Mouse (Mus musculus): ENCODE measurements around the gene Gm49383. TPM values are rescaled to one million over a fixed set of nuclear protein-coding genes. Genes with fewer than 3 reads are reported as not detected.
"Not testable (repeated sequence)": the region's sequence is repeated elsewhere in the genome, so short reads cannot be mapped to it uniquely, and the experiment has no call there.

Gm49383 gene
- polyA plus RNA-seq, 1 experiment from 2014 or later: 42.2 TPM

DNA sequence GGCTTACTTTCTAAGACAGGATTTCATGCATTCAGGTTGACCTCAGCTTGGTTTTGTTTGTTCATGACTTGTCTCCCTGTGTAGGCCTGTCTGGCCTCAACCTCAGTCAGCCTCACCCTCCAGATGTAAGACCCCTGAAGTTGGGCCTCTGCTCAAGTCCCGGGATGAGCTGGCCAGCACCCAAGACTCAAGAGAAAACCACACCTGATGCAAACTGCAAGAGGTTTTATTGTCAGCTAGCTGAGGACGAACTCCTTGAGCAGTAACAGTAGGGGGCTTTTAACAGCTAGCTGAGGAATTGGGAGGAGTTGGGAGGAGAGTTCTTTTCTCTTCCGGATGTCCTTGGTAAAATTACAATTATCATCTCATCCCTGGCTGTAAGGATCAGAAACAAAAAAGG is 19.4 kb downstream of the Gm49383 start:
- DNase-seq (ENCODE audit: low spot score) (no peak), ATAC-seq (replicated peaks; ENCODE audit: low FRiP score) (no peak)
- WGBS: 90% methylated on average over 3 of the region's 3 CpGs
- no peaks in the 10 kb centered on the region for H3K9me3 ChIP-seq (ENCODE audit: control insufficient read depth, low read length)
- H3K4me3 ChIP-seq (ENCODE audit: low read depth, low read length): no peak overlapping the region
- no peak overlapping the region for H3K9ac ChIP-seq (ENCODE audit: low read length)
- no peaks in the 10 kb centered on the region for H3K27me3 ChIP-seq (ENCODE audit: control insufficient read depth, insufficient read depth, low read length)
- no peak overlapping the region for H3K4me2 ChIP-seq (ENCODE audit: low read depth, low read length, severe bottlenecking)
- H3K36me3 ChIP-seq (ENCODE audit: control insufficient read depth, insufficient read depth, low read length): no peaks in the 10 kb centered on the region; the same call in 1 of the 2 replicates
- H3K4me1 ChIP-seq (replicated peaks; ENCODE audit: control insufficient read depth, insufficient read depth, low read length): no peaks in the 10 kb centered on the region
- no peak overlapping the region for H3K27ac ChIP-seq (ENCODE audit: low read depth, low read length)

DNA sequence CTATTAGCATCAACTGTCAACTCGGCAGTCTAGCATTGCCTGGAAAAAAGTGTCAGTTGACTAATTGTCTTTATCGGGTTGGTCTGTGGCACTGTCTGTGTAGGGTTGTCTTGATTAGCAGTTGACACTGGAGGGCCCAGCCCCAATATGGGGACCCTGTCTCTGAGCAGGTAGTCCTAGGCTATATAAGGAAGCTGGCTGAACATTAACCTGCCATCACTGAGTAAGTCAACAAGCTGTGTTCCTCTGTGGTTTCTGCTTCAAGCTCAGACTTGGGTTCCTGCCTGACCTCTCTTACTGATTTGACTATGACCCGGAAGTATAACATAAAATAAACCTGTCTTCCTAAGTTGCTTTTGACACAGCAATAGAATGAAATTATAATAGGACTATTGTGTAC is 20.9 kb downstream of the Gm49383 start:
- Histone ChIP-seq H3K9ac (ENCODE audit: low read length) (no peak overlapping the region), H3K4me1 (replicated peaks; ENCODE audit: control insufficient read depth, insufficient read depth, low read length) (no peaks in the 10 kb centered on the region), H3K36me3 (ENCODE audit: control insufficient read depth, insufficient read depth, low read length) (no peaks in the 10 kb centered on the region; the same call in 1 of the 2 replicates), H3K27ac (ENCODE audit: low read depth, low read length) (no peak overlapping the region), H3K9me3 (ENCODE audit: control insufficient read depth, low read length) (no peaks in the 10 kb centered on the region), H3K27me3 (ENCODE audit: control insufficient read depth, insufficient read depth, low read length) (no peaks in the 10 kb centered on the region), H3K4me2 (ENCODE audit: low read depth, low read length, severe bottlenecking) (no peak overlapping the region), H3K4me3 (ENCODE audit: low read depth, low read length) (no peak overlapping the region)
- no peak for DNase-seq (ENCODE audit: low spot score)
- no peak for ATAC-seq (replicated peaks; ENCODE audit: low FRiP score)
- 91% methylated on average over 3 of the region's 3 CpGs for WGBS

DNA sequence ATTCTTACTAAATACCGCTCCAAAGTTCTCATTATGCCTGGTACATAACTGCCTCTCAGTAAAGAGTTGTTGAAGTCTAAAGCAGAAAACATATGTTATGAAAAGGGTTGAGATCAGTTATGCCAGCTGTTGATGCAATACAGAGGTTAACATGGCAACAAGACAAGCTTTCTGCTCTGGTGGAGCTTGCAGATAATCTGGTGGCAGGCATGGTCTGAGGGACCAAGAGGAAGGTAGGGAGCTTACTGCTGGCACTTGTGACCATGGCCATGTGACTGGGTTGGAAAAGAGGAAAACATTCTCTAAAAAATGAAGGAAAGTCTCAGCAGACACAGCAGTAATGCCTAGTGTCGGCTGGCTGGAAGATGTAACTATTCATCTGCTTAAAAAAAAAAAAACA is 25.6 kb downstream of the Gm49383 start:
- DNase-seq (ENCODE audit: low spot score): no peak
- Histone ChIP-seq H3K27me3 (ENCODE audit: control insufficient read depth, insufficient read depth, low read length) (no peaks in the 10 kb centered on the region), H3K4me2 (ENCODE audit: low read depth, low read length, severe bottlenecking) (no peak overlapping the region), H3K4me3 (ENCODE audit: low read depth, low read length) (no peak overlapping the region), H3K27ac (ENCODE audit: low read depth, low read length) (no peak overlapping the region), H3K9me3 (ENCODE audit: control insufficient read depth, low read length) (no peaks in the 10 kb centered on the region), H3K4me1 (replicated peaks; ENCODE audit: control insufficient read depth, insufficient read depth, low read length) (no peaks in the 10 kb centered on the region; the same call in 1 of the 2 replicates), H3K36me3 (ENCODE audit: control insufficient read depth, insufficient read depth, low read length) (no peaks in the 10 kb centered on the region; the same call in 1 of the 2 replicates), H3K9ac (ENCODE audit: low read length) (no peak overlapping the region)
- no peak for ATAC-seq (replicated peaks; ENCODE audit: low FRiP score)
- 89% methylated on average over 2 of the region's 2 CpGs for WGBS

DNA sequence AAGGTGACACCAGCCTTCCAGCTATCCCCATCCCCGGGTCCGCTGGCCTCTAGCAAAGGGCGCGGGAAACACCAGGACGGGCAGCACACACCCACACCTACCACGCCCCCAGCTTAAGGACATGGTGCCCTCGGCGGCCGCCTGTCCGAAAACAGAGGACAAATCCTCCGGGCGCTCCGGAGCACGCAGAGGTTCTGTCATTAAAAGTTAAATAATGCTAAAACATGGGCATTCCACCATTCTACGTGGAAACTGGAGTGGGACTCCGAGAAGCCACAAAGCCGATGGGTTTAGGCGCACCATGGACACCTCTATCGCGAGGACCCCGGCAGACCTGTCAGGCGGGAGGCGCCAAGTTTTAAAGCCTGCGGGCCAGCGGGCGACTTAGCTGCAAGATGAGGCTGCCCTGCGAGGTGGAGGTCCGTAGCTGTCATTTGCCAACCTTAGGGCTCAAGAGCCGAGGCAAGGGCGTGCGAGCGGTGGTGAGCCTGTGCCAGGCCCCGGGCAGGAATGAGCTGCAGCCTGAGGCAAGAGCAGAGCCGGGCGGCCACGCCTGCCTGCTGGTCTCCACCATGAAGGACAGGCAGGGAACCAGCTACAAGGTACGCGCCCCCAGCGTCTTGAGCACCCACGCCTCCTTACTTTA is 28.3 kb downstream of the Gm49383 start, which contains the start of gene Lrr1:
Lrr1 (plus strand) TSS at position 354 of the 646 bp plus-strand sequence.
- ATAC-seq (replicated peaks; ENCODE audit: low FRiP score): peak; percentile 94

DNA sequence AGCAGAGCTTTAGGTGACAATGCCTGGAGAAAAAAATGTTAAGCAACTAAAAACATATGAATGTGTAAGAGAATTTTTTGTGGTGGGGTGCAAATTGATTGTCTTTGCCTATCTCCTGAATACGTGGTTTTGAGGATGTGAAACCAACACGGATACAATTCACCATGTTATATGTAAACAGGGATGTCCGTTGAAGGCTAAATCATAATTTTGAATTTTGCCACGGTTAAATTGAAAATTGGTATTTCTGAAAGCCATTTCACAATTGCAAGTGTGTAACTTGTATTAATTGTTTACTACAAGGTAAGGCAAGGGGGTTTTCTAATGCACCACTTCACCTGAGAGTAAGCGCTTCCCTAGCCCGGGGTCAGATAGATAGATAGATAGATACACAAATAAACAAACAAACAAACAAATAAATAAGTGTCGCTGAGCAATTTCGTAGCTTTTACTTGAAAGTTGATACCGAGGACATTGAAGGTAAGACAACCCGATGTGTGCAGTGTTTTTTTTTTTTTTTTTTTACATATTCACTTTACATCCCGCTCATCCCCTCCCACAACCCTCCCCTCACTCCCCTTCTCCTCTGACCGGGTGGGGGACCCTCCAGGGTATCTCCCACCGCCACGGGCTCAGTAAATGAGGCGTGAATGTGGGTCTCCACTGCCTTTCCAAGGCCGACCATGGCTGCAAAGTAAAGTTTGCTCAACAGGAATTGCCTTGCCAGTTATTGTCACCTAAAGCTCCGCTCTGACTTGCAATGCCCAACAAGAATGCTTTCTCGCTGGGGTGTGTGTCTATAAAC is 29.0 kb downstream of the Gm49383 start:
- 9% methylated on average over 18 of the region's 18 CpGs for WGBS
- Histone ChIP-seq H3K27ac (ENCODE audit: low read depth, low read length) (no peak overlapping the region), H3K4me1 (replicated peaks; ENCODE audit: control insufficient read depth, insufficient read depth, low read length) (no peaks in the 10 kb centered on the region; the same call in 1 of the 2 replicates), H3K9ac (ENCODE audit: low read length) (peak overlapping the region; percentile 71), H3K4me2 (ENCODE audit: low read depth, low read length, severe bottlenecking) (peak overlapping the region; percentile 86), H3K36me3 (ENCODE audit: control insufficient read depth, insufficient read depth, low read length) (no peaks in the 10 kb centered on the region), H3K27me3 (ENCODE audit: control insufficient read depth, insufficient read depth, low read length) (no peaks in the 10 kb centered on the region), H3K9me3 (ENCODE audit: control insufficient read depth, low read length) (no peaks in the 10 kb centered on the region), H3K4me3 (ENCODE audit: low read depth, low read length) (peak overlapping the region; percentile 82)
- ATAC-seq (replicated peaks; ENCODE audit: low FRiP score) (peak; percentile 59), DNase-seq (ENCODE audit: low spot score) (no peak)

More for the DNA sequence above, 28.3 kb downstream of the Gm49383 start, which contains the start of gene Lrr1:
- H3K36me3 ChIP-seq (ENCODE audit: control insufficient read depth, insufficient read depth, low read length): no peaks in the 10 kb centered on the region
- peak; percentile 90 for DNase-seq (ENCODE audit: low spot score)
- H3K4me3 ChIP-seq (ENCODE audit: low read depth, low read length): peak within 1 kb of the TSS; percentile 82
- under 1% methylated on average over 40 of the region's 40 CpGs for WGBS
- H3K9ac ChIP-seq (ENCODE audit: low read length): peak within 1 kb of the TSS; percentile 71
- no peaks in the 10 kb centered on the region for H3K27me3 ChIP-seq (ENCODE audit: control insufficient read depth, insufficient read depth, low read length)
- H3K27ac ChIP-seq (ENCODE audit: low read depth, low read length): peak within 1 kb of the TSS; percentile 59; the same call in 1 of the 2 replicates
- H3K9me3 ChIP-seq (ENCODE audit: control insufficient read depth, low read length): no peaks in the 10 kb centered on the region
- peak within 1 kb of the TSS; percentile 86 for H3K4me2 ChIP-seq (ENCODE audit: low read depth, low read length, severe bottlenecking)
- no peaks in the 10 kb centered on the region; the same call in 1 of the 2 replicates for H3K4me1 ChIP-seq (replicated peaks; ENCODE audit: control insufficient read depth, insufficient read depth, low read length)

DNA sequence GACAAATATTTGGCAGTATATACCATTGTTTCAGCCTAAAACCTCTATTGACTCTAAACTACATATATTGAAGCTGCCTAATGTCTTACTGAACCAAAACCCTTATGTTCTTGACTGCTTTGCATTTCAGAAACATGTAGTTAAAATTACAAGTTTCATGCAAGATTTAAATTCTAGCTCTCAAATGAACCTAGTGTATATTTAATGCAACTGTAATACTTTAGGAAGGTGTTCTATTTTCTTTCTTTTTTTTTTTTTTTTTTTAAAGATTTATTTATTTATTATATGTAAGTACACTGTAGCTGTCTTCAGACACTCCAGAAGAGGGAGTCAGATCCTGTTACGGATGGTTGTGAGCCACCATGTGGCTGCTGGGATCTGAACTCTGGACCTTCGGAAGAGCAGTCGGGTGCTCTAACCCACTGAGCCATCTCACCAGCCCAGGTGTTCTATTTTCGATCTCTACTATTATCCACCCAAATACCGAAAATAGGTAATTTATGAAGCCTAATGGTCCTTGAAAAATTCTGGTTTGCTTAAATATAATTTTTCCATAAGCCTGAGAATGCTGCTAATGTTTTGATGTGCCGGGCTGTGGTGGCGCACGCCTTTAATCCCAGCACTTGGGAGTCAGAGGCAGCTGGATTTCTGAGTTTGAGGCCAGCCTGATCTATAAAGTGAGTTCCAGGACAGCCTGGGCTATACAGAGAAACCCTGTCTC is 29.9 kb downstream of the Gm49383 start:
- not testable (repeated sequence) for ATAC-seq (replicated peaks; ENCODE audit: low FRiP score); H3K9ac ChIP-seq (ENCODE audit: low read length); H3K4me2 ChIP-seq (ENCODE audit: low read depth, low read length, severe bottlenecking); H3K4me3 ChIP-seq (ENCODE audit: low read depth, low read length); H3K36me3 ChIP-seq (ENCODE audit: control insufficient read depth, insufficient read depth, low read length); H3K27ac ChIP-seq (ENCODE audit: low read depth, low read length); H3K4me1 ChIP-seq (replicated peaks; ENCODE audit: control insufficient read depth, insufficient read depth, low read length); DNase-seq (ENCODE audit: low spot score); H3K9me3 ChIP-seq (ENCODE audit: control insufficient read depth, low read length); H3K27me3 ChIP-seq (ENCODE audit: control insufficient read depth, insufficient read depth, low read length)
- 72% methylated on average over 8 of the region's 8 CpGs for WGBS

DNA sequence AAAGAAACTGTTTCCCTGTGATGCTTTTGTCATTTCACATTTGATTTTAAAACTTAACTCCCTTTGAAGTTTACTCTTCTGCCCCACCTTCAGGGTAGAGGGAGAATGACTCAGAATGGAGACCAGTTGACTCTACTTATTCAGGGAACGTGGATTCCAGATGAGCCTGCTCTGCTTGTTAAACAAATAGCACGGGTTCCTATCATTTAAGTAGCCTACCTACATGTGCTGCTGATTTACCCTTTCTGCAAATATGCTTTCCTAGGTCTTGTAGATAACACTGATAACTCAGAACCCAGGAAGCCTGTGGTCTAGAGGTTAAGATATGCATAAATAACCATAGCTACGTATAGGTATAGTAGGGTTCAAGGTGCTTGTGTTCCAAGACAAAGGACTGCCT is 32.0 kb downstream of the Gm49383 start:
- Histone ChIP-seq H3K27ac (ENCODE audit: low read depth, low read length) (no peak overlapping the region), H3K9me3 (ENCODE audit: control insufficient read depth, low read length) (no peaks in the 10 kb centered on the region), H3K4me3 (ENCODE audit: low read depth, low read length) (no peak overlapping the region), H3K27me3 (ENCODE audit: control insufficient read depth, insufficient read depth, low read length) (no peaks in the 10 kb centered on the region), H3K4me1 (replicated peaks; ENCODE audit: control insufficient read depth, insufficient read depth, low read length) (no peaks in the 10 kb centered on the region; the same call in 1 of the 2 replicates), H3K4me2 (ENCODE audit: low read depth, low read length, severe bottlenecking) (no peak overlapping the region), H3K9ac (ENCODE audit: low read length) (no peak overlapping the region), H3K36me3 (ENCODE audit: control insufficient read depth, insufficient read depth, low read length) (no peaks in the 10 kb centered on the region)
- ATAC-seq (replicated peaks; ENCODE audit: low FRiP score) (no peak), DNase-seq (ENCODE audit: low spot score) (no peak)
- 68% methylated on average over 3 of the region's 3 CpGs for whole genome bisulfite sequencing

DNA sequence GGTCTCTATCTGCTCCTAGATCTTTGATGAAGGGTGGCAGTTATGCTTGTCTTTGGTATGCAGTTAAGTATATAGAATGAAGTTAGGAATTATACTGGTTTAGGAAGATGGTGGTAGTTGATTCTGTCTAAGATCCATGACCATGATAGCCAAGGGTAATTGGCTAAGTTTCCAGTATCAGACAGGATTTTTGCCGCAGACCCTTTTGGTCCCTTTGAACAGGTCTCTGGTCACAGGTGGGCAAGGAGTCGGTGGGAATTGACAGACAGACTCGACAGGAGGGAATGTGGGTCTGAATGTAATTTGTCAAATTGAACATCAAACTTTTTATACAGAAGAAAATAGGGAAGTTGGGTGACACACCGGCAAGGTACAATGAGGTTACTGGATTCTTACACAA is 33.3 kb downstream of the Gm49383 start:
- H3K4me1 ChIP-seq (replicated peaks; ENCODE audit: control insufficient read depth, insufficient read depth, low read length); H3K36me3 ChIP-seq (ENCODE audit: control insufficient read depth, insufficient read depth, low read length); DNase-seq (ENCODE audit: low spot score); H3K9me3 ChIP-seq (ENCODE audit: control insufficient read depth, low read length); H3K4me2 ChIP-seq (ENCODE audit: low read depth, low read length, severe bottlenecking); H3K27me3 ChIP-seq (ENCODE audit: control insufficient read depth, insufficient read depth, low read length); H3K27ac ChIP-seq (ENCODE audit: low read depth, low read length); ATAC-seq (replicated peaks; ENCODE audit: low FRiP score); H3K4me3 ChIP-seq (ENCODE audit: low read depth, low read length); H3K9ac ChIP-seq (ENCODE audit: low read length): not testable (repeated sequence)
- WGBS: 86% methylated on average over 4 of the region's 4 CpGs
